Mouse (Mus musculus) neural tube, embryonic 13.5 days (tissue): ENCODE measurements around the gene Ttc4. TPM values are rescaled to one million over a fixed set of nuclear protein-coding genes. Genes with fewer than 3 reads are reported as not detected.

ENCODE experiments used
- ATAC-seq: fragments of 200-750 bp; cut with Nextera tagmentation; 2 replicates; pipeline ENCODE4 v1.8.0; 2017; ENCODE audit warnings: low read depth, mild to moderate bottlenecking, moderate TSS enrichment, moderate library complexity
- H3K27ac ChIP-seq: fragments of 300-500 bp; sonication (generic); replicated peaks from 2 replicates; pipeline ENCODE4 v1.5.1; 2015; ENCODE audit warnings: moderate library complexity, mild to moderate bottlenecking, inconsistent platforms
- H3K27me3 ChIP-seq: fragments of 300-500 bp; sonication (generic); 2 replicates; pipeline ENCODE4 v1.6.1; 2015; ENCODE audit warnings: mild to moderate bottlenecking, inconsistent platforms
- H3K36me3 ChIP-seq: fragments of 300-500 bp; sonication (generic); 2 replicates; pipeline ENCODE4 v1.6.1; 2015; ENCODE audit warnings: mild to moderate bottlenecking, inconsistent platforms
- H3K4me1 ChIP-seq: fragments of 300-500 bp; sonication (generic); replicated peaks from 2 replicates; pipeline ENCODE4 v1.6.1; 2015; ENCODE audit warnings: inconsistent platforms
- H3K4me2 ChIP-seq: fragments of 300-500 bp; sonication (generic); 2 replicates; pipeline ENCODE4 v1.6.1; 2015; ENCODE audit warnings: inconsistent platforms, mild to moderate bottlenecking, moderate library complexity
- H3K4me3 ChIP-seq: fragments of 300-500 bp; sonication (generic); 2 replicates; pipeline ENCODE4 v1.5.1; 2015; ENCODE audit warnings: mild to moderate bottlenecking, inconsistent platforms
- H3K9ac ChIP-seq: fragments of 300-500 bp; sonication (generic); 2 replicates; pipeline ENCODE4 v1.6.1; 2015; ENCODE audit warnings: moderate library complexity, mild to moderate bottlenecking, inconsistent platforms
- H3K9me3 ChIP-seq: fragments of 300-500 bp; sonication (generic); 2 replicates; pipeline ENCODE4 v1.6.1; 2016; ENCODE audit warnings: inconsistent platforms
- WGBS: fragments of 180-500 bp; shearing (Covaris S2); methylation state at CpG from one replicate; pipeline ENCODE4 v1.1.7; 2015; 5-methylcytosine and 5-hydroxymethylcytosine counted together
- polyA plus RNA-seq: library from polyadenylated mRNA; unstranded; fragments of >200 nt; fragmentation: Nextera tagmentation; extraction: Ambion mirVana; gene quantifications from 2 replicates; pipeline ENCODE4 v1.2.1, GENCODE M21; 2015

Gene Ttc4
- polyA plus RNA-seq, 1 experiment from 2014 or later, result 109 TPM

DNA sequence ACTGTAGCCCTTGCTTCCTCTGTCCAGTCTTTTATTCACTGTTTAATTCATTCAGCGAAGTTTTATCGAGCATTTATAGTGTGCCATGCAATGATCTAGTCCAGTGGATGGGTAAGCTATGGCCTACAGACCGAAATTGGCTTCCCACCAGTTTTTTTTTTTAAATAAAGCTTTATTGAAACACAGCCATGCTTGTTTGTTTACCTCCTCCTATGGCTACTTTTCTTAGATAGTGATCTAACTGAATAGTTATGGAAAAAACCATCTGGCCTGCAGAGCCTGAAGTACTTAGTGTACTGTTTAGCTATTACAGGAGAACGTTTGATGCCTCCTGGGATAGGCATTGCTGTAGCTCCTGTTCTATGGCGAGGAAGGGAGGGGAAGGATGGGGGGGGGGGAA, 32.9 kb downstream of the Ttc4 start:
- Histone ChIP-seq H3K36me3 (no peaks in the 10 kb centered on the region), H3K9ac (no peak overlapping the region), H3K27ac (no peak overlapping the region), H3K4me2 (no peak overlapping the region), H3K9me3 (no peaks in the 10 kb centered on the region), H3K27me3 (peaks cover 32% of the 10 kb centered on the region), H3K4me3 (no peak overlapping the region), H3K4me1 (peaks cover 26% of the 10 kb centered on the region)
- 75% methylated on average over 5 of the region's 5 CpGs for WGBS
- no peak for ATAC-seq

DNA sequence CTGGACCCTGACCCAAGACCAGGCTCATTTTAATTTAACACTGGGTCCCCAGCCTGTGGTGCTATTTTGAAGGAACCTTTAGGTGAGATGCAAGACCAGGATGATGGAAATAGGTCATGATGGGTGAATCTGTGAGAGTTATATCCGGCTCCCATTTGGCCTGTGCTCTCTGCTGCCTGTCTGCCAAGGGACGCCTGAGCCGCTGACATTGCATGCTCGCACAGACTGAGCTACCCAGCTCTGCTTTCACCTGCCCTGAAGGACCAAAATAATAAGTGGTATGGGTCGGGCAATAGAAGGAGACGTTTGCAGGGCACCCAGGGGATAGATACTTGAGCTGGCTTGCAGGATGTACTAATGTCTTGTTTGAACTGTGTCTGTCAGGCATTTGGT, 34.5 kb downstream of the Ttc4 start:
- Histone ChIP-seq H3K27me3 (peaks cover 32% of the 10 kb centered on the region), H3K9me3 (no peaks in the 10 kb centered on the region), H3K4me1 (peaks cover 21% of the 10 kb centered on the region), H3K36me3 (no peaks in the 10 kb centered on the region), H3K9ac (no peak overlapping the region), H3K27ac (peak overlapping the region; percentile 38; the same call in 1 of the 2 replicates), H3K4me3 (no peak overlapping the region), H3K4me2 (no peak overlapping the region)
- 73% methylated on average over 6 of the region's 6 CpGs for WGBS
- ATAC-seq, result no peak

DNA sequence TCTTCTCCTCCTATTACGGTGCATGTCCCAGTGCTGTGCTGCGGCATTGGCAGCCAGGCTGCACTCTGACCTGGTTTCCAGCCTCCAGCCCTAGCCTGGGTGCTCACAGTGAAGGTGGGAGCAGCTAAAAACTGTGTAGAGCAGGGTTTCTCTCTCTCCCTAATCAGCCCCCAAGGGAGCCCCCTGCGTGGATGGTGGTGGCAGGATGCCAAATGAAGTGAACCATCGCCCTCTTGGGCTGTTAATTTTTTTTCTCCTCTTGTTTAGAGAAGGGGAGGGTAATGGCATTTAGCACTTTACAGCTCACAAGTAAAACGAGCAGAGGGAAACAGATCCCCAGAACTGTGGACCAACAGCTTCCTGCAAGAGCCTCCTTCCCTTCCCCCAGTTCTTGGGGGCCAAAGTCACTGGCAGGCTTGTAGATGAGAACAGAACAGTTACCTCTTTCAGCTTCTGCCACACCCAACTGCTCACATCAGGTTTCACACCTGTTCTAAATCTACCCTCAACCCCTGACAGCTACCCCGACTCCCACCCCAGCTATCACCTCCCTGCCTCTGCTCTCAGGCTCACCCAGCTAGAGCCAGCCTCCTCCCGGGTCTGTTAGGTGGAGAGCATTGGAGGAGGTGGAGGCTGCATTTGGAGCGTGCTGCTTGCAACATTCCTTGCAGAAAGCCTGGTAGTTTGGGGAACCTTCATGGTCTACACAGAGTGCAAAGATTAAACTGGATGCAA, 35.1 kb downstream of the Ttc4 start:
- Histone ChIP-seq H3K4me3 (no peak overlapping the region), H3K4me2 (0 out of 2 replicates have a peak overlapping the region, but pooled peaks have one; percentile 1), H3K9me3 (no peaks in the 10 kb centered on the region), H3K36me3 (no peaks in the 10 kb centered on the region), H3K4me1 (peaks cover 21% of the 10 kb centered on the region), H3K9ac (peak overlapping the region; percentile 41; the same call in 1 of the 2 replicates), H3K27ac (peak overlapping the region; percentile 38; the same call in 1 of the 2 replicates), H3K27me3 (peaks cover 27% of the 10 kb centered on the region)
- WGBS, result 30% methylated on average over 8 of the region's 8 CpGs
- ATAC-seq, result no peak; the same call in 1 of the 2 replicates

DNA sequence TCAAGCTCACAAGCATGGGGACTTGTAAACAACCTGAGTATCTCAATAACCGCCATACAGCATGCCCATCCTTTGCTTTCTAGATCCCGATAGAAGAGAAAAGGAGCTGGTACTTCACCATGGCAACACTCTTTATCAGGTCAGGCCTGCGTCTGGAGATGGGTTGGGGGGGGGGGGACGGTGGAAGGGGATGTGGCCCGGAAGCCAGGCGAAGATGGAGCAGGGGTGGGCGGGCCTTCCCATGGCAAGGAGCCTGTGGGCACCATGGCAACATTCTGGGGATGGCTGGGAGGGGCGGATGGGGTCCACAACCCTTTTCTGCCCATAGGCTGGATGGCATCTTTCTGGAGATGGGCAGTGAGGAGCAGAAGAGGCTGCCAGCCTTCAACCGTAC, 44.7 kb downstream of the Ttc4 start:
- H3K9ac ChIP-seq, result peak overlapping the region; percentile 26; the same call in 1 of the 2 replicates
- H3K27ac ChIP-seq, result peak overlapping the region; percentile 93
- no peaks in the 10 kb centered on the region for H3K36me3 ChIP-seq
- no peaks in the 10 kb centered on the region for H3K27me3 ChIP-seq
- peak overlapping the region; percentile 32; the same call in 1 of the 2 replicates for H3K4me2 ChIP-seq
- no peak overlapping the region for H3K4me3 ChIP-seq
- WGBS, result 35% methylated on average over 9 of the region's 9 CpGs
- peaks cover 52% of the 10 kb centered on the region for H3K4me1 ChIP-seq
- no peaks in the 10 kb centered on the region for H3K9me3 ChIP-seq
- ATAC-seq, result peak; percentile 17; the same call in 1 of the 2 replicates

DNA sequence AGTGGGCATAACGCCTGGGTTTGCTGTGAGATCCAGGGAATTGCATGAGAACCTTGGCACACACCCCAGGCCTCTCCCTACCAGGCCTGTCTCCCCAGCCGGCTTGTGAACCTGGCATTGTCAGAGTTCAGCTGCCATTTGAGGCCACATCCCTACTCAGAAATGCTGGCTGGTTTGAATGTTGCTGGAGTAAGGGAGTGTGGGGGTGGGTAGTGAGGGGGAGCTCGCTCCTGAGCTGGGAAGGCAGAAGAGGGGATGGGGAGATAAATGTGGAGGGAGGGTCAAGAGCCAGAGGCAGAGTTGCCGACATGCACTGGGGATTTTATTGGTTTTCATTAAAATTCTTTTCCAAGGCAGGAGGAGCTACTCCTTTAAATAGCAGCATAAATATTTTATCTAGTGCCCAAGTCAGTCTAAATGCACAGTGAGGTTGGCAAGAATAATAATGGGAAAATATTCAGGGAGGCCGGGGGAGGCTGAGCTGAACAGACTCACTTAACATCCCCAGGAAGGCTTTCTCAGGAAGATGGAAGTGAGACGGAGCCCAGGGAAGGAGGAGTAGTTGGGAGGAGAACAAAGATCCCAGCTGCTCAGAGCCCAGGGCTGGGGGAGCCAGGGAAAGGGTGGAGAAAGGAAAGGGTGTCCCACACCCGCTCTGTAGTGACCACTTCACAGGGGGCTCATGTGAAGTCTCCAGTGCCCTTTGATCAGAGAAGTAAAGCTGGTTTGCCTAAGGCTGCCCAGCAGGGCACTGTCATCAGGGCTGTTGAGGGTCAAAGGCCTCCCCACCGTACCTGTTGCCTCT, 45.3 kb downstream of the Ttc4 start:
- H3K9me3 ChIP-seq, result no peaks in the 10 kb centered on the region
- peaks cover 52% of the 10 kb centered on the region for H3K4me1 ChIP-seq
- peak overlapping the region; percentile 26; the same call in 1 of the 2 replicates for H3K9ac ChIP-seq

DNA sequence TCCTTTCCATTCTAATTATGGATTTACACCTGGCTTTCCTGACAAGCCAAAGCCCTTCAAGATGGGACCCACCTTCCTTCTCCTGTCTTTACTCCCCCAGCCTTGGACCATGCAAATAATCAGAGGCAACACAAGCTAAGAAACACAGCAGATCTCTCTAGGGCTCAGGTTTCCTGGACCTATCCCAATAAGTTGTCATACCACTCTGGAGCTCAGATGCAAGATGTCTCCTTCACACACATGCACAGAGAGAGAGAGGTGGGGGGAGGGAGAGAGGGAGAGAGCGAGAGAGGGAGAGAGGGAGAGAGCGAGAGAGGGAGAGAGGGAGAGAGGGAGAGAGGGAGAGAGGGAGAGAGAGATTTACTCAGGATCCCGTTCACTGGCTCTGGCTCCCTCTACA, 46.4 kb downstream of the Ttc4 start:
- no peak for ATAC-seq
- 50% methylated on average over 1 of the region's 3 CpGs for WGBS
- Histone ChIP-seq H3K9me3 (no peaks in the 10 kb centered on the region), H3K9ac (0 out of 2 replicates have a peak overlapping the region, but pooled peaks have one; percentile 8), H3K4me3 (no peak overlapping the region), H3K4me2 (no peak overlapping the region), H3K27me3 (no peaks in the 10 kb centered on the region), H3K27ac (peak overlapping the region; percentile 93), H3K36me3 (no peaks in the 10 kb centered on the region), H3K4me1 (peaks cover 58% of the 10 kb centered on the region)

More for the DNA sequence above, 45.3 kb downstream of the Ttc4 start:
- Histone ChIP-seq H3K36me3 (no peaks in the 10 kb centered on the region), H3K4me2 (peak overlapping the region; percentile 32; the same call in 1 of the 2 replicates), H3K27ac (peak overlapping the region; percentile 93), H3K4me3 (no peak overlapping the region), H3K27me3 (no peaks in the 10 kb centered on the region)
- 17% methylated on average over 8 of the region's 8 CpGs for WGBS
- ATAC-seq, result peak; percentile 43

DNA sequence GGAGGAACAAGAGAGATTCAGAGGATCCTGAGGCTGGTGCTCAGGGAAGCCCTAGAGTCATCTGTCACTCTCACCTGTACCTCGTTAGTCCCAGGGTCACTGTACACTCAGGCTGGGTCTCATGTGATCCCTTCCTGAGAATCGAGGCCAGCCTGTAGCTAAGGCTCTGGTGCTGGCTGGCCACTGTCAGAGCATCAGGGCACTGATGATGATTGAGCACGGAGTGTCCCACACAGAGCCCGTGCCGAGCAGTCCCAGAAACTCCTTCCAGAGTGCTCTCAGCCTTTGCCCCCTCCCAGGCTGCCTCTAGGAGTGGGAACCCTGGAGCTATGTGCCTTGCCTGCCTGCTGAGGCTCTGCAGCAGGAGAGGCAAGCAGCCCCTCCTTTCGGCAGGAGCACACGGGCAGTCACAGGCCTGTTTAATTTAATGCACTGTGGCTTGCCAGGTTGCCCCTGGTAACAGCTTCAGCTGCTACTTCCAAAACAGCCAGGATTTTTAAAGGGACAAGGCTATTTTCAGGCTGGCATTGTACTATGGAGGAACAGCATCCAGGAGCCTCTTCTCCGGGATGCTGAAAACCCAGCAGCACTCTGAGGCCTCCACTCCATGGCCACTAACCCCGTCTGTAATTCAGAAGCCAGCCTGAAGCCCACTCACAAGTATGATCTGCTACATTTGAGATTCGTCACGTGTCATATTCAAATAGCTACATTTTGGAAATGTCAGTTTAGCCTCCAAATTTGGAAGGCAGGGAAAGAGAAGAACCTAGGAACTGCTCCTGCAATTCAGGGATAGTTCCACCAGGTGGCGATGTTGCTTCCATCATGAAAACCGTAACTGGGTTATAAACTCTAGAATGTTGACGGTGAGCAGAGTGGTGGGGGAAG, 48.2 kb downstream of the Ttc4 start:
- Histone ChIP-seq H3K4me1 (peaks cover 66% of the 10 kb centered on the region), H3K4me2 (peak overlapping the region; percentile 20), H3K36me3 (no peaks in the 10 kb centered on the region), H3K27ac (peak overlapping the region; percentile 84), H3K9me3 (no peaks in the 10 kb centered on the region), H3K4me3 (no peak overlapping the region), H3K9ac (peak overlapping the region; percentile 31), H3K27me3 (no peaks in the 10 kb centered on the region)
- ATAC-seq, result peak; percentile 82
- WGBS, result 14% methylated on average over 14 of the region's 14 CpGs

DNA sequence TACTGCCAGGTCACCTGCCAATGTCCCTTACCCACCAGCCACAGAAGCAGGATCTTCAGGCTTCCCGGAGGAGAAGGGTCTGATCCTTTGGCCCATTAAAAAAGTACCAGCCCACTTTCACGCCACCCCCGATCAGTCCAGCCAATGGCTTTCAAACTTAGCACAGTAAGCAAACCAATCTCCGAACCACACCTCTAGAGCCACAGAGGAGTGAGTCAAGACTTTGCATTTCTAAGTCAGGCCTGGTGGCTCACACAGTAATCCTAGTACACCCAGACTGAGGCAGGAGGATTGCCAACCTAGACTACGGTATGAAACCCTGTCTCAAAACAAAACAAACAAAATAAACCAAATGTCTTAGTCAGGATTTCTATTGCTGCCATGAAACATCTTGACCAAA, 49.4 kb downstream of the Ttc4 start:
- Histone ChIP-seq H3K9me3 (no peaks in the 10 kb centered on the region), H3K4me1 (peaks cover 61% of the 10 kb centered on the region), H3K4me2 (no peak overlapping the region), H3K27me3 (peaks cover 6% of the 10 kb centered on the region), H3K36me3 (no peaks in the 10 kb centered on the region), H3K9ac (no peak overlapping the region), H3K4me3 (no peak overlapping the region), H3K27ac (no peak overlapping the region)
- 76% methylated on average over 5 of the region's 5 CpGs for WGBS
- ATAC-seq, result no peak

DNA sequence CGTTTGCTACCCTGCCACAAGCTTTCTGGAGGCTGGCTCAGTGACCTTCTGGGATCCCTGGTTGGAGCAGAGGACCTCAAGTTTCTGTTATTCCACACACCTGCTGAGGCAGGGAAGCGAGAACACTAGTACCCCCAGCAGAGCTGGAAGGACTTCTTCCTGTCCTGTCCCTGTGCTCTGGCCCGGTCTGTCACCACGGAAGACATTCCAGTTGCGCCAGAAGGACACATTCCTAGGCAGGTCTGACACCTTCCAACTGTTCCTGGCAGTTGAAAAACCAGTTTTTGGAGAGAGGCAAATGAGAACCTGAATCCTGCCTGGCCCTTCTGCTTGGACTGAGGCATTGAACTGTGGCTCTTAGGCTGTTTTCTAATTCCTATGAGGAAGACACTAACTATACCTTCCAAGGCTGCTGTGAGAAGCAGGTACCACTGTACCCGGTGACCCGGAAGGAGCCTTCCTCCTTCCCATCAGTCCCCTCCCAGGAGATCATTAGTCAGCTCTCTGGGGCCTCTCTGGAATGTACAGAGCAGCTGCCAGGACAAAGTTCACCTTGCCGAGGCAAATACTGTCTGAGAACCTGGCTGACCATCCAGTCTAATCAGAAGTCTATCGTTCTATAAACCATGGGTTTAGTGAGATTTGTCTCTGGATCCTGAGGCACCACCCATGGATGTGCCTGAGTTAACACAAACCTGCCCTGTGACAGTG, 49.9 kb downstream of the Ttc4 start:
- Histone ChIP-seq H3K27ac (no peak overlapping the region), H3K9me3 (no peaks in the 10 kb centered on the region), H3K4me3 (no peak overlapping the region), H3K27me3 (peaks cover 11% of the 10 kb centered on the region), H3K4me1 (peaks cover 55% of the 10 kb centered on the region), H3K9ac (no peak overlapping the region), H3K36me3 (no peaks in the 10 kb centered on the region), H3K4me2 (no peak overlapping the region)
- WGBS, result 62% methylated on average over 9 of the region's 9 CpGs
- ATAC-seq, result no peak

DNA sequence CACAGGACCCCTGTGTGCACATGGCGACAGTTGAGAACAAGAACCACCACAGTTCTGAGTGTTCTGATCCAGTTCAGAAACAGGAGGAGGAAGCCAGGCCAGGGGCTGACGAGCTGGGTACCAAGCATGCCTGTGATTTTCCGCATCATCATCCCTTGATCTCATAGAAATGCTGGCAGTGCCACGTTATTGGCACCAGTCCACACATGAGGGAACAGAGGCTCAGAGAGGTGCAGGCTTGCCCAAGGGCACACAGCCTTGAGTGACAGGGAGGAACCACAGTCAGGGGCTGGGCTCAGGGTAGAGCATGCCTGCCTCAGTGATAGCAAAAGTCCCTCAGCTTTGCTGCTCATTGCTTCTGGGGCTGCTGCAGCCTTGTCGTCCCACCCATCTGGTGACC, 50.9 kb downstream of the Ttc4 start:
- no peak overlapping the region for H3K27ac ChIP-seq
- H3K4me3 ChIP-seq, result no peak overlapping the region
- 80% methylated on average over 5 of the region's 5 CpGs for WGBS
- H3K4me1 ChIP-seq, result peaks cover 45% of the 10 kb centered on the region
- H3K9me3 ChIP-seq, result no peaks in the 10 kb centered on the region
- H3K9ac ChIP-seq, result no peak overlapping the region
- peaks cover 21% of the 10 kb centered on the region for H3K27me3 ChIP-seq
- ATAC-seq, result no peak
- H3K4me2 ChIP-seq, result no peak overlapping the region
- no peaks in the 10 kb centered on the region for H3K36me3 ChIP-seq

DNA sequence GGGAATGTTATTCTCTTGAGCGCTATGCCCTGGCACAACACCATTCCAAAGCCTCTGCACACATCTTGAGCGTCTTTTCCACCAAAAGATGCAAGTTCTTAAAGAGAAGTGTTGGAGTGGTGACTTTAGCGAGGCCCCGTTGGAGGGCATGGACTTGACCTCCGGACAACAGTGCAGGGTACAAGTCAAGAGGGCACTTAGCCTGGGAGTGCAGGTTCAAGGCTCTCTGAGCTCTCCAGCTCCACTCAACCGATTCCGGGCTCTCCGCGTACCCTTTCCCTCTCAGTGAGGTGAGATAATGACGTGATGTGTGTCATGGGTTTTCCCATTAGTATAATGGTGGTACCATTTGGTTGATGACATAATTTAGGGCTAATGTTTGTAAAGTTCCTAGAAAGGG, 54.5 kb downstream of the Ttc4 start:
- no peak overlapping the region for H3K27ac ChIP-seq
- no peak overlapping the region for H3K4me2 ChIP-seq
- 88% methylated on average over 10 of the region's 10 CpGs for WGBS
- no peaks in the 10 kb centered on the region for H3K36me3 ChIP-seq
- ATAC-seq, result no peak
- H3K4me1 ChIP-seq, result peaks cover 16% of the 10 kb centered on the region
- no peak overlapping the region for H3K9ac ChIP-seq
- no peaks in the 10 kb centered on the region for H3K9me3 ChIP-seq
- no peak overlapping the region for H3K4me3 ChIP-seq
- H3K27me3 ChIP-seq, result peaks cover 39% of the 10 kb centered on the region
